Mouse (Mus musculus) myocyte (in vitro differentiated cells): ENCODE data around the gene Zfp69. TPM values are rescaled to one million over a fixed set of nuclear protein-coding genes. Genes with fewer than 3 reads are reported as not detected.

Experiments
- H3K27me3 ChIP-seq: one replicate; pipeline ENCODE4 v1.6.1; 2011; ENCODE audit not compliant: control insufficient read depth, insufficient read depth, insufficient read length
- H3K36me3 ChIP-seq: one replicate; pipeline ENCODE4 v1.6.1; 2011; ENCODE audit not compliant: control insufficient read depth, insufficient read depth
- H3K4me2 ChIP-seq: one replicate; pipeline ENCODE4 v1.6.1; 2011; ENCODE audit warnings: low read depth, control low read depth
- H3K4me3 ChIP-seq: one replicate; pipeline ENCODE4 v1.5.1; 2011; ENCODE audit warnings: mild to moderate bottlenecking, control low read depth, moderate library complexity
- H3K79me2 ChIP-seq: one replicate; pipeline ENCODE4 v1.6.1; 2011; ENCODE audit not compliant: control insufficient read depth, insufficient read depth
- H3ac ChIP-seq: one replicate; pipeline ENCODE4 v1.6.1; 2011; ENCODE audit not compliant: control insufficient read depth, insufficient read length
- CEBPB ChIP-seq: IDR thresholded peaks from 2 replicates; pipeline ENCODE4 v1.6.1; 2011; ENCODE audit warnings: mild to moderate bottlenecking, moderate library complexity; ENCODE audit not compliant: poor library complexity, insufficient read depth, severe bottlenecking
- E2F4 ChIP-seq: IDR thresholded peaks from one replicate; pipeline ENCODE4 v1.6.1; 2011; ENCODE audit warnings: mild to moderate bottlenecking, control low read depth, moderate library complexity; ENCODE audit not compliant: insufficient read depth
- MAX ChIP-seq: IDR thresholded peaks from one replicate; pipeline ENCODE4 v1.6.1; 2011; ENCODE audit warnings: low read depth, mild to moderate bottlenecking, control low read depth
- MYOD1 ChIP-seq, 3 experiments: IDR thresholded peaks; one replicate each; pipeline ENCODE4 v1.6.1; 2011; ENCODE audit warnings: control low read depth in 2 of 3, low read depth in 2 of 3, mild to moderate bottlenecking in 2 of 3, moderate library complexity in 1 of 3; ENCODE audit not compliant: insufficient read length in 2 of 3, control insufficient read depth in 1 of 3
- MYOG ChIP-seq, 3 experiments: IDR thresholded peaks; one replicate each; pipeline ENCODE4 v1.6.1; 2011; ENCODE audit warnings: control low read depth in 2 of 3, low read depth in 2 of 3, mild to moderate bottlenecking in 2 of 3; ENCODE audit not compliant: insufficient read length in 2 of 3, control insufficient read depth in 1 of 3, insufficient read depth in 1 of 3
- POLR2A ChIP-seq: IDR thresholded peaks from one replicate; pipeline ENCODE4 v1.6.1; 2011; ENCODE audit warnings: low read depth, mild to moderate bottlenecking, control low read depth, moderate library complexity; ENCODE audit not compliant: insufficient read length
- POLR2AphosphoS2 ChIP-seq: IDR thresholded peaks from one replicate; pipeline ENCODE4 v1.6.1; 2011; ENCODE audit warnings: low read depth, control low read depth; ENCODE audit not compliant: insufficient read length
- REST ChIP-seq: IDR thresholded peaks from one replicate; pipeline ENCODE4 v1.6.1; 2011; ENCODE audit warnings: mild to moderate bottlenecking, control low read depth, moderate library complexity; ENCODE audit not compliant: insufficient read depth, insufficient read length
- SRF ChIP-seq: IDR thresholded peaks from one replicate; pipeline ENCODE4 v1.6.1; 2011; ENCODE audit warnings: low read depth; ENCODE audit not compliant: control insufficient read depth, insufficient read length
- TCF12 ChIP-seq: IDR thresholded peaks from one replicate; pipeline ENCODE4 v1.6.1; 2011; ENCODE audit warnings: mild to moderate bottlenecking, control low read depth; ENCODE audit not compliant: poor library complexity, insufficient read depth, severe bottlenecking
- TCF3 ChIP-seq: IDR thresholded peaks from one replicate; pipeline ENCODE4 v1.6.1; 2011; ENCODE audit warnings: low read depth, control low read depth; ENCODE audit not compliant: insufficient read length
- USF1 ChIP-seq: IDR thresholded peaks from one replicate; pipeline ENCODE4 v1.6.1; 2011; ENCODE audit warnings: low read depth, mild to moderate bottlenecking, control low read depth, moderate library complexity
- polyA plus RNA-seq: library from polyadenylated mRNA; unstranded; fragments of >200 nt; fragmentation: generic; extraction: Trizol; gene quantifications from one replicate; pipeline ENCODE4 v1.2.1, GENCODE M21; 2012; ENCODE audit warnings: missing spikeins

Gene Zfp69
- polyA plus RNA-seq, 1 experiment = 0.61 TPM

GRCm38 (mm10) chr4:120905644-120906043 is 45.9 kb downstream of the Zfp69 start:
- H3K36me3 ChIP-seq = no peaks in the 10 kb centered on the region
- no peak overlapping the region for H3K4me2 ChIP-seq
- TF ChIP-seq MAX = no peak
- TF ChIP-seq TCF3 = no peak
- no peak for TF ChIP-seq MYOG (IDR thresholded peaks at IDR 0.05; ENCODE audit: control insufficient read depth in 1 of 3, insufficient read depth in 1 of 3, insufficient read length in 2 of 3, low read depth in 2 of 3)
- TF ChIP-seq E2F4 = no peak
- no peak for TF ChIP-seq TCF12
- no peak for TF ChIP-seq CEBPB
- no peak for TF ChIP-seq POLR2AphosphoS2
- TF ChIP-seq SRF = no peak
- no peak for TF ChIP-seq POLR2A
- TF ChIP-seq USF1 = no peak
- no peaks in the 10 kb centered on the region for H3K79me2 ChIP-seq
- no peak overlapping the region for H3K4me3 ChIP-seq
- H3ac ChIP-seq = no peak overlapping the region
- no peaks in the 10 kb centered on the region for H3K27me3 ChIP-seq

DNA sequence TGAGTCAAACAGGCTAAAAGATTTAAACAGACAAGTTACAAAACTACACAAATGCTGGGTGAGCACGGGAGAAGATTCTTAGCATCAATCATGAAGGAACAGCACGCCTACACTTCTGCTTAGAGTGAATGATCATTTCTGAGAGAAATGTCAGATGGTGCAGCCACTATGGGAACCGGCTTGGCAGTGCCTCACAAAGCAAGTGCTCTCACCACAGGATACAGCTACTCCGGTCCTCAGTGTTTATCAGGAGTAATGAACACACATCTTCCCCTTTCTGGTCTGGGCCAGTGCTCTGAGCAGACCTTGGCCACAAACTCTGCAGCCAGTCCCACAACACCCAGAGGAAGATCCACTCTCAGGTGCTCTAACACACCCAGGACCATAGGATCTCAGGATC is 47.0 kb downstream of the Zfp69 start:
- Histone ChIP-seq H3K4me3 (no peak overlapping the region), H3K36me3 (no peaks in the 10 kb centered on the region), H3K4me2 (no peak overlapping the region), H3ac (no peak overlapping the region), H3K27me3 (no peaks in the 10 kb centered on the region), H3K79me2 (no peaks in the 10 kb centered on the region)
- TF ChIP-seq MYOD1 (IDR thresholded peaks at IDR 0.05; ENCODE audit: control insufficient read depth in 1 of 3, insufficient read length in 2 of 3, low read depth in 2 of 3) (no peak), E2F4 (no peak), TCF3 (no peak), TCF12 (no peak), REST (no peak), SRF (no peak), MYOG (IDR thresholded peaks at IDR 0.05; ENCODE audit: control insufficient read depth in 1 of 3, insufficient read depth in 1 of 3, insufficient read length in 2 of 3, low read depth in 2 of 3) (no peak), CEBPB (no peak), MAX (no peak), POLR2A (no peak), USF1 (no peak), POLR2AphosphoS2 (no peak)

- H3ac ChIP-seq = no peak overlapping the region
- no peak overlapping the region for H3K4me3 ChIP-seq
- peaks cover 4% of the 10 kb centered on the region for H3K27me3 ChIP-seq
- TF ChIP-seq TCF12 = no peak
- H3K36me3 ChIP-seq = no peaks in the 10 kb centered on the region
- no peaks in the 10 kb centered on the region for H3K79me2 ChIP-seq
- no peak overlapping the region for H3K4me2 ChIP-seq
Observed at GRCm38 (mm10) chr4:120895810-120896584, 55.5 kb downstream of the Zfp69 start.

- TF ChIP-seq MYOG (IDR thresholded peaks at IDR 0.05; ENCODE audit: control insufficient read depth in 1 of 3, insufficient read depth in 1 of 3, insufficient read length in 2 of 3, low read depth in 2 of 3) = no peak
- no peak for TF ChIP-seq REST
- TF ChIP-seq E2F4 = no peak
- TF ChIP-seq TCF12 = no peak
- H3K4me2 ChIP-seq = no peak overlapping the region
- H3K4me3 ChIP-seq = no peak overlapping the region
- H3K27me3 ChIP-seq = peaks cover 4% of the 10 kb centered on the region
- no peak overlapping the region for H3ac ChIP-seq
- no peaks in the 10 kb centered on the region for H3K79me2 ChIP-seq
- H3K36me3 ChIP-seq = no peaks in the 10 kb centered on the region
Observed at GRCm38 (mm10) chr4:120895226-120895625, 56.3 kb downstream of the Zfp69 start.

DNA sequence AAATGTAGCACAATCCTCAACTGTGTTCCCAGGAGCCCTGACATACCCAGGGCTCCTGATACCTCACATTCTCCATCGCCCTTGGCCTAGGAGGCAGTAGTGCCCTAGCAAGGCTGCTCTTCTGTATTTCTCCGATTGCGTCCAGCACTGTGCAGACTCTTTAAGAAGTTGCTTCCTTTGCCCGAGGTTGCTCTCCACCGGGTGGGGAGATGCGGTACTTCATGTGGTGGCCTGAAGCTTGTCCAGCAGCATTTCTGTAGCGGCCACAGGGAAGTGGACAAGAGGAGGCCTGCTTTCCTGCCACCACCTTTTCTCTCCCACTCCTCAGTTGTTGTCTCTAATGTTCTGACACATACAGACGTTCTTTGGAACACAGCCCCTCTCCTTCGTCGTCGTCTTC is 56.9 kb downstream of the Zfp69 start:
- H3K27me3 ChIP-seq = peaks cover 4% of the 10 kb centered on the region
- no peaks in the 10 kb centered on the region for H3K79me2 ChIP-seq
- TF ChIP-seq MYOG (IDR thresholded peaks at IDR 0.05; ENCODE audit: control insufficient read depth in 1 of 3, insufficient read depth in 1 of 3, insufficient read length in 2 of 3, low read depth in 2 of 3) (no peak), MYOD1 (IDR thresholded peaks at IDR 0.05; ENCODE audit: control insufficient read depth in 1 of 3, insufficient read length in 2 of 3, low read depth in 2 of 3) (no peak), SRF (no peak), CEBPB (no peak), USF1 (no peak), MAX (no peak), TCF3 (no peak), REST (no peak), POLR2A (no peak)
- no peaks in the 10 kb centered on the region for H3K36me3 ChIP-seq
- H3K4me2 ChIP-seq = no peak overlapping the region
- no peak overlapping the region for H3K4me3 ChIP-seq
- no peak overlapping the region for H3ac ChIP-seq
